Mouse (Mus musculus): ENCODE measurements around the gene Atn1. TPM values are rescaled to one million over a fixed set of nuclear protein-coding genes. Genes with fewer than 3 reads are reported as not detected.

Atn1 gene
- polyA plus RNA-seq, 1 experiment = 37.4 TPM

- Histone ChIP-seq H3K36me3 (ENCODE audit: control insufficient read depth, insufficient read depth, low read length) (peaks cover 34% of the 10 kb centered on the region), H3K4me3 (ENCODE audit: extremely low read depth, insufficient read depth, insufficient read length) (no peak overlapping the region), H3K4me1 (ENCODE audit: control insufficient read depth, insufficient read depth, insufficient read length) (peaks cover 24% of the 10 kb centered on the region; the same call in 1 of the 2 replicates), H3K27me3 (ENCODE audit: control insufficient read depth, insufficient read depth, low read length) (no peaks in the 10 kb centered on the region), H3K27ac (ENCODE audit: insufficient read depth, low read length) (no peak overlapping the region; the same call in 1 of the 2 replicates)
- WGBS = 61% methylated on average over 20 of the region's 20 CpGs
- TF ChIP-seq POLR2A (IDR thresholded peaks at IDR 0.05; ENCODE audit: low read depth, low read length) = no peak
- peak; percentile 90 for TF ChIP-seq CTCF (IDR thresholded peaks at IDR 0.05; ENCODE audit: extremely low read depth, insufficient read depth, insufficient read length, insufficient replicate concordance)
- peak in 1 of 2 experiments; percentile 71 for DNase-seq (ENCODE audit: low read depth in 1 of 2, low spot score in 2 of 2)
These were observed 39.3 kb downstream of the Atn1 start for GRCm38 (mm10) chr6:124716864-124717490.

DNA sequence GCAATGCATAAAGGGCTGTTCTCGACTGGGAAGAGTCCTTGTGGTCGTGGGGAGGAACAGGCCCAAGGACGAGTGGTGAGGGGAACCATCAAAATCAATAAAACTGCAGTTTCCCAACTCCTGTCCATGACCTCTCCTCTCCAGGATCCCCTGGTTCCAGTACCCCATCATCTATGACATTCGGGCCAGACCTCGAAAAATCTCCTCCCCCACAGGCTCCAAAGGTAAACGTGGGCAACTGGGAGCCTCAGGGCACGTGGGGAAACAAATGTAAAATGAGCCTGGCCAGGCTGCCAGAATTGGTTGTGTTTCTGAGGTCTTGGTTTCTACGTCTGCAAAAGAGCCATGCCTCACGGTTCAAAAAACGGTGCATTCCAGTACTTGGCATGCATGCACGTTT is 43.4 kb downstream of the Atn1 start:
- Histone ChIP-seq H3K36me3 (ENCODE audit: control insufficient read depth, insufficient read depth, low read length) (peaks cover 20% of the 10 kb centered on the region), H3K4me1 (ENCODE audit: control insufficient read depth, insufficient read depth, insufficient read length) (peaks cover 10% of the 10 kb centered on the region; the same call in 1 of the 2 replicates), H3K27me3 (ENCODE audit: control insufficient read depth, insufficient read depth, low read length) (no peaks in the 10 kb centered on the region), H3K27ac (ENCODE audit: insufficient read depth, low read length) (no peak overlapping the region), H3K4me3 (ENCODE audit: extremely low read depth, insufficient read depth, insufficient read length) (peak overlapping the region; percentile 81)
- 17% methylated on average over 11 of the region's 11 CpGs for WGBS
- TF ChIP-seq POLR2A (IDR thresholded peaks at IDR 0.05; ENCODE audit: low read depth, low read length) (no peak), CTCF (IDR thresholded peaks at IDR 0.05; ENCODE audit: extremely low read depth, insufficient read depth, insufficient read length, insufficient replicate concordance) (no peak)
- no peak for DNase-seq (ENCODE audit: low read depth in 1 of 2, low spot score in 2 of 2)

DNA sequence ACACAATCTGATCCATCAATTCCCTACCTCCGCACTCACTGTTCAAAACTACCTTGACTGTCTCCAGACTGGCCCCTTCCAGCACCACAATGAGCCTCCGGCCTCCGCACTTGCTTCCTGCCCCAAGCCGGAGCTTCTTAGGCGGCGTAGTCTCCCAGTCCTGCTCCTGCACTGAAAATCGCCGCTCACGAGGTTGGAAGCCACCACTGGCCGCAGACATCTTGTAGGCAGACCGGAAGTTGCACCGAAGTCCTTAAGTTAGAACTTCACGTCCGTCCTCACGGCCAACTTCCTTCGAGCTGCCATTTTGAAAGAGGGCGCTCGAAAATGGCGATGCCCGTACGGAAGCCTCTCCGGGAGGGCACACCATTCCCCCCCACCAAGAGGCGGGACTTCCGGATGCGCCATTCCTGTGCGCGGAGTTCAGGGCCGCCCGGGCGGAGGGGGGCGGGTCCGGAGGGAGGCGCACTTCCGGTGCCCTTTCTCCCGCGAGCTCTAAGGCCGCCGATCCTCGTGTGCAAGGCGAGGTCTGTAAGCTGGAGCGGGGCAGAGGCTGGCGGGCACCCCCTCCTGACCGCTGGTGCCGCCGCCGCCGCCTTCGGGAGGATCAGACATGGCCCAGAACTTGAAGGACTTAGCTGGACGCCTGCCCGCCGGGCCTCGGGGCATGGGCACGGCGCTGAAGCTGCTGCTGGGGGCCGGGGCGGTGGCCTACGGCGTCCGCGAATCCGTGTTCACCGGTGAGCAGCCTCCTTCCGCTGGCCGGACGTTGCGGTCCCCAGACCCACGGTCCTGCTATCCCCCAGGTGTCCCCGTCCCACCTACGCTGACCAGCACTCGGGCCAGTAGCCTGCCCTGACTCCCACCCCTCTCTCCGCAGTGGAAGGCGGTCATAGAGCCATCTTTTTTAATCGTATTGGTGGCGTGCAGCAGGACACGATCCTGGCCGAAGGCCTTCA is 44.2 kb downstream of the Atn1 start, which contains the start of the genes Emg1 and Phb2:
Gene Emg1 (minus strand): TSS at position 355 of the 959 bp plus-strand sequence.
Gene Phb2 (plus strand): TSS at position 513 of the 959 bp plus-strand sequence.
- DNase-seq (ENCODE audit: low read depth in 1 of 2, low spot score in 2 of 2) = peak; percentile 96 to 98
- Histone ChIP-seq H3K4me1 (ENCODE audit: control insufficient read depth, insufficient read depth, insufficient read length) (peaks cover 7% of the 10 kb centered on the region; the same call in 1 of the 2 replicates), H3K36me3 (ENCODE audit: control insufficient read depth, insufficient read depth, low read length) (peaks cover 20% of the 10 kb centered on the region), H3K27me3 (ENCODE audit: control insufficient read depth, insufficient read depth, low read length) (no peaks in the 10 kb centered on the region), H3K4me3 (ENCODE audit: extremely low read depth, insufficient read depth, insufficient read length) (peak within 1 kb of the TSS; percentile 93), H3K27ac (ENCODE audit: insufficient read depth, low read length) (peak within 1 kb of the TSS; percentile 83)
- under 1% methylated on average over 76 of the region's 76 CpGs for WGBS
- TF ChIP-seq CTCF (IDR thresholded peaks at IDR 0.05; ENCODE audit: extremely low read depth, insufficient read depth, insufficient read length, insufficient replicate concordance) (no peak), POLR2A (IDR thresholded peaks at IDR 0.05; ENCODE audit: low read depth, low read length) (0 out of 2 replicates have a peak, but pooled peaks have one; percentile 33)

- WGBS = 95% methylated on average over 10 of the region's 10 CpGs
- TF ChIP-seq POLR2A (IDR thresholded peaks at IDR 0.05; ENCODE audit: low read depth, low read length) (no peak), CTCF (IDR thresholded peaks at IDR 0.05; ENCODE audit: extremely low read depth, insufficient read depth, insufficient read length, insufficient replicate concordance) (no peak)
- H3K4me3 ChIP-seq (ENCODE audit: extremely low read depth, insufficient read depth, insufficient read length) = no peak overlapping the region
- no peak overlapping the region for H3K27ac ChIP-seq (ENCODE audit: insufficient read depth, low read length)
- DNase-seq (ENCODE audit: low read depth in 1 of 2, low spot score in 2 of 2) = no peak
- peaks cover 5% of the 10 kb centered on the region; the same call in 1 of the 2 replicates for H3K4me1 ChIP-seq (ENCODE audit: control insufficient read depth, insufficient read depth, insufficient read length)
- H3K27me3 ChIP-seq (ENCODE audit: control insufficient read depth, insufficient read depth, low read length) = no peaks in the 10 kb centered on the region
- H3K36me3 ChIP-seq (ENCODE audit: control insufficient read depth, insufficient read depth, low read length) = peaks cover 16% of the 10 kb centered on the region
These were observed 47.9 kb downstream of the Atn1 start for GRCm38 (mm10) chr6:124708289-124708889.

GRCm38 (mm10) chr6:124706061-124706627 is 50.2 kb downstream of the Atn1 start:
- TF ChIP-seq CTCF (IDR thresholded peaks at IDR 0.05; ENCODE audit: extremely low read depth, insufficient read depth, insufficient read length, insufficient replicate concordance) (no peak), POLR2A (IDR thresholded peaks at IDR 0.05; ENCODE audit: low read depth, low read length) (no peak)
- no peak for DNase-seq (ENCODE audit: low read depth in 1 of 2, low spot score in 2 of 2)
- H3K4me1 ChIP-seq (ENCODE audit: control insufficient read depth, insufficient read depth, insufficient read length) = no peaks in the 10 kb centered on the region
- H3K27ac ChIP-seq (ENCODE audit: insufficient read depth, low read length) = no peak overlapping the region
- no peak overlapping the region for H3K4me3 ChIP-seq (ENCODE audit: extremely low read depth, insufficient read depth, insufficient read length)
- peaks cover 21% of the 10 kb centered on the region for H3K36me3 ChIP-seq (ENCODE audit: control insufficient read depth, insufficient read depth, low read length)
- WGBS = 74% methylated on average over 5 of the region's 5 CpGs
- no peaks in the 10 kb centered on the region for H3K27me3 ChIP-seq (ENCODE audit: control insufficient read depth, insufficient read depth, low read length)

- Histone ChIP-seq H3K36me3 (ENCODE audit: control insufficient read depth, insufficient read depth, low read length) (peaks cover 21% of the 10 kb centered on the region), H3K27me3 (ENCODE audit: control insufficient read depth, insufficient read depth, low read length) (no peaks in the 10 kb centered on the region)
- 97% methylated on average over 2 of the region's 2 CpGs for WGBS
These were observed 51.9 kb downstream of the Atn1 start for GRCm38 (mm10) chr6:124704417-124704816.

More at GRCm38 (mm10) chr6:124704417-124704816, 51.9 kb downstream of the Atn1 start:
- Histone ChIP-seq H3K27ac (ENCODE audit: insufficient read depth, low read length) (no peak overlapping the region), H3K4me1 (ENCODE audit: control insufficient read depth, insufficient read depth, insufficient read length) (no peaks in the 10 kb centered on the region; the same call in 1 of the 2 replicates), H3K4me3 (ENCODE audit: extremely low read depth, insufficient read depth, insufficient read length) (no peak overlapping the region)
- no peak for DNase-seq (ENCODE audit: low read depth in 1 of 2, low spot score in 2 of 2)
- TF ChIP-seq POLR2A (IDR thresholded peaks at IDR 0.05; ENCODE audit: low read depth, low read length) (no peak), CTCF (IDR thresholded peaks at IDR 0.05; ENCODE audit: extremely low read depth, insufficient read depth, insufficient read length, insufficient replicate concordance) (no peak)

Data from spleen, adult 2 months (tissue).